In the genomic region with DNA sequence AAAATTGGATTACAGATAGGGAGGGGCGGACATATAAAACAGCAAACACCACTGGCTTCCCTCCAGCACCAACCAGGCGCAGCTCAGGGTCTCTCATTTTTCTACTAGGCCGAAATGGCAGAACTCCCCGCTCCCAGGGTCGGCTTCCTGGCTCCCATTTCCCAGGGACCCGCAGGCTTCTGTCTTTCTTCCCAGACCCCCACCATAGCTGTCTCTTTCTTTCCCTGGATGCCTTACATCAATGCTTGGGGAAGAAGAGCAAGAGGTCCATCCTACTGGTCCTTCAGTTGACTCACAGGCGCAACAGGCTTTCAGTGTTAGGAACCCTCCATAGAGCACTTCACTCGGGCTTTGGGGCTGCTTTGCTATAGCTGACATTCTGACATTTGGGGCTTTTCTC, we compare ENCODE assay signal across 29 mouse cellular contexts. TPM values are rescaled to one million over a fixed set of nuclear protein-coding genes. Genes with fewer than 3 reads are reported as not detected.
DNase-seq lines count a peak whose midpoint lies in the region; ATAC-seq and TF ChIP-seq lines count a peak whose summit lies in the region.
"Had no signal": no experiment of that assay in that cellular context is flagged by ENCODE, and none has a peak within 500 bp of the region (broad histone marks: within the 10 kb centered on the region; RNA-seq: fewer than 3 reads in every experiment).

No protein-coding gene starts in this region.

- H3K4me3 ChIP-seq in liver, embryonic 11.5 days (ENCODE audit: low read depth, low read length): no peak overlapping the region
- H3K4me3 ChIP-seq in liver, embryonic 12.5 days: no peak overlapping the region
- 0 out of 2 replicates have a peak overlapping the region, but pooled peaks have one; percentile 44 for H3K4me3 ChIP-seq in embryonic facial prominence, embryonic 15.5 days (replicated peaks)
- H3K4me3 ChIP-seq in limb, embryonic 14.5 days (replicated peaks; ENCODE audit: low read length): peak overlapping the region; percentile 48
- H3K4me3 ChIP-seq: erythroblast, embryonic 14.5 days; forebrain, embryonic 12.5 days; heart, embryonic 12.5 days; hindbrain, embryonic 13.5 days; kidney, embryonic 15.5 days; myocyte had no signal

- H3K27ac ChIP-seq in liver, embryonic 11.5 days (ENCODE audit: low read depth, low read length): no peak overlapping the region
- no peak overlapping the region for H3K27ac ChIP-seq in liver, embryonic 12.5 days
- H3K27ac ChIP-seq in embryonic facial prominence, embryonic 15.5 days (replicated peaks): no peak overlapping the region
- peak overlapping the region; percentile 68 for H3K27ac ChIP-seq in limb, embryonic 14.5 days (replicated peaks; ENCODE audit: low read depth, low read length)
- H3K27ac ChIP-seq: forebrain, embryonic 12.5 days; hindbrain, embryonic 13.5 days; kidney, embryonic 15.5 days had no signal

- no peak for TF ChIP-seq POLR2A in limb, embryonic 14.5 days (IDR thresholded peaks at IDR 0.05; ENCODE audit: borderline replicate concordance, extremely low read depth, insufficient read depth, insufficient read length)

- no peak for ATAC-seq in liver, embryonic 11.5 days (replicated peaks; ENCODE audit: low FRiP score)
- ATAC-seq in liver, embryonic 12.5 days: no peak
- no peak for ATAC-seq in embryonic facial prominence, embryonic 15.5 days (ENCODE audit: insufficient number of reproducible peaks, low FRiP score, low TSS enrichment, low read depth)
- ATAC-seq in limb, embryonic 14.5 days (ENCODE audit: low FRiP score, low read depth): no peak
- ATAC-seq: CD4-positive, CD25-positive, alpha-beta regulatory T cell, adult 4 months; midbrain, embryonic 16.5 days had no signal

- DNase-seq in liver, embryonic 11.5 days (ENCODE audit: low spot score): peak; percentile 31
- DNase-seq in embryo, embryonic 11 days: peak; percentile 35
- DNase-seq in limb, embryonic 14.5 days (ENCODE audit: low spot score): no peak
- no peak for DNase-seq in frontal cortex, postnatal 10 days (ENCODE audit: low spot score in 2 of 2)
- DNase-seq in layer of hippocampus, postnatal 10 days (ENCODE audit: low spot score in 2 of 2): no peak
- DNase-seq in spleen, postnatal 4 days (ENCODE audit: low spot score in 2 of 2): no peak
- DNase-seq: adrenal gland, postnatal 25 days; cerebellum, adult 9-10 months; gastrocnemius, postnatal 10 days; heart, postnatal 10 days; kidney, adult 11 months; kidney, postnatal 36 days; left cerebral cortex, postnatal 4 days; lung, postnatal 4 days; thymus, postnatal 25 days had no signal

- H3K27me3 ChIP-seq in liver, embryonic 11.5 days (replicated peaks; ENCODE audit: control insufficient read depth, insufficient read depth, low read length): peaks cover 94% of the 10 kb centered on the region
- H3K27me3 ChIP-seq in liver, embryonic 12.5 days (replicated peaks): peaks cover 100% of the 10 kb centered on the region
- H3K27me3 ChIP-seq in embryonic facial prominence, embryonic 15.5 days: peaks cover 89% of the 10 kb centered on the region
- H3K27me3 ChIP-seq in limb, embryonic 14.5 days (ENCODE audit: control insufficient read depth, insufficient read depth, low read length): peaks cover 59% of the 10 kb centered on the region

- H3K4me1 ChIP-seq in liver, embryonic 11.5 days (replicated peaks; ENCODE audit: control insufficient read depth, insufficient read depth, low read length): no peaks in the 10 kb centered on the region
- H3K4me1 ChIP-seq in liver, embryonic 12.5 days: no peaks in the 10 kb centered on the region
- peaks cover 13% of the 10 kb centered on the region for H3K4me1 ChIP-seq in embryonic facial prominence, embryonic 15.5 days
- peaks cover 30% of the 10 kb centered on the region for H3K4me1 ChIP-seq in limb, embryonic 14.5 days (ENCODE audit: control insufficient read depth, insufficient read depth, low read length)

- no peak overlapping the region for H3K9ac ChIP-seq in liver, embryonic 11.5 days (ENCODE audit: low read depth, low read length)
- no peak overlapping the region for H3K9ac ChIP-seq in liver, embryonic 12.5 days
- no peak overlapping the region for H3K9ac ChIP-seq in embryonic facial prominence, embryonic 15.5 days
- peak overlapping the region; percentile 75 for H3K9ac ChIP-seq in limb, embryonic 14.5 days (ENCODE audit: low read depth, low read length, severe bottlenecking)
- H3K9ac ChIP-seq: forebrain, embryonic 12.5 days; heart, embryonic 12.5 days; hindbrain, embryonic 13.5 days; kidney, embryonic 15.5 days had no signal

- no peaks in the 10 kb centered on the region for H3K9me3 ChIP-seq in liver, embryonic 11.5 days (ENCODE audit: control insufficient read depth, low read length)
- no peaks in the 10 kb centered on the region for H3K9me3 ChIP-seq in liver, embryonic 12.5 days (replicated peaks)
- no peaks in the 10 kb centered on the region for H3K9me3 ChIP-seq in embryonic facial prominence, embryonic 15.5 days (replicated peaks)
- H3K9me3 ChIP-seq in limb, embryonic 14.5 days (ENCODE audit: control insufficient read depth, low read length): no peaks in the 10 kb centered on the region
- H3K9me3 ChIP-seq: forebrain, embryonic 12.5 days; heart, embryonic 12.5 days; hindbrain, embryonic 13.5 days; kidney, embryonic 15.5 days had no signal

- H3K4me2 ChIP-seq in liver, embryonic 11.5 days: no peak overlapping the region
- H3K4me2 ChIP-seq in liver, embryonic 12.5 days: no peak overlapping the region
- peak overlapping the region; percentile 12; the same call in 1 of the 2 replicates for H3K4me2 ChIP-seq in embryonic facial prominence, embryonic 15.5 days (replicated peaks)
- H3K4me2 ChIP-seq in limb, embryonic 14.5 days (replicated peaks; ENCODE audit: low read depth, low read length, severe bottlenecking): peak overlapping the region; percentile 69
- H3K4me2 ChIP-seq: forebrain, embryonic 12.5 days; heart, embryonic 12.5 days; hindbrain, embryonic 13.5 days; kidney, embryonic 15.5 days had no signal

- H3K36me3 ChIP-seq in liver, embryonic 11.5 days (ENCODE audit: control insufficient read depth, insufficient read depth, low read length): no peaks in the 10 kb centered on the region
- H3K36me3 ChIP-seq in liver, embryonic 12.5 days: no peaks in the 10 kb centered on the region
- no peaks in the 10 kb centered on the region for H3K36me3 ChIP-seq in embryonic facial prominence, embryonic 15.5 days
- H3K36me3 ChIP-seq in limb, embryonic 14.5 days (ENCODE audit: control insufficient read depth, insufficient read depth, low read length): no peaks in the 10 kb centered on the region
- H3K36me3 ChIP-seq: forebrain, embryonic 12.5 days; heart, embryonic 12.5 days; hindbrain, embryonic 13.5 days; kidney, embryonic 15.5 days had no signal

- WGBS in liver, embryonic 11.5 days: 12% methylated on average over 8 of the region's 8 CpGs
- WGBS in liver, embryonic 12.5 days (ENCODE audit: insufficient replicate concordance): 7% methylated on average over 8 of the region's 8 CpGs
- WGBS in embryonic facial prominence, embryonic 15.5 days: 27% methylated on average over 8 of the region's 8 CpGs
- WGBS in limb, embryonic 14.5 days: 31% methylated on average over 8 of the region's 8 CpGs

RNA-seq across cellular contexts. Expression of a gene that starts 2.3 kb away (rescaled TPM):
- polyA plus RNA-seq in liver, embryonic 11.5 days (2014; fragmentation: Nextera tagmentation; extraction: Ambion mirVana): 0.29 and 0.45 TPM in 2 replicates
- polyA plus RNA-seq in liver, embryonic 12.5 days (2016; fragmentation: Nextera tagmentation; extraction: Ambion mirVana): 0.14 TPM in 1 of 2 replicates, not detected in the other
- polyA plus RNA-seq in embryonic facial prominence, embryonic 15.5 days (2015; fragmentation: Nextera tagmentation; extraction: Ambion mirVana): 25.2 and 25.9 TPM in 2 replicates
- 66.6 and 76.3 TPM in 2 replicates for polyA plus RNA-seq in limb, embryonic 14.5 days (2012; rRNA removed)
- polyA plus RNA-seq in limb, embryonic 14.5 days (2014; fragmentation: Nextera tagmentation; extraction: Ambion mirVana): 25.5 and 26.6 TPM in 2 replicates
- total RNA-seq in layer of hippocampus, postnatal 10 days (2021): under 1 TPM; 0.80 to 0.91 TPM
- total RNA-seq: common myeloid progenitor, adult 5-6 weeks; megakaryocyte-erythroid progenitor cell, adult 5-6 weeks; neutrophil, adult 5-6 weeks had no signal
- polyA plus RNA-seq: CD4-positive, CD25-positive, alpha-beta regulatory T cell, adult 4 months; erythroblast, embryonic 14.5 days; spleen, adult 2 months had no signal

Comparison
In these comparisons a context has a peak if more than half of its experiments do, and no peak if none do; other contexts are left out.
1. DNase-seq: peak in liver, embryonic 11.5 days (single experiment) and embryo, embryonic 11 days (single experiment); none in limb, embryonic 14.5 days (single experiment), frontal cortex, postnatal 10 days (0 of 2), layer of hippocampus, postnatal 10 days (0 of 2) and spleen, postnatal 4 days (0 of 2).
2. H3K4me2 ChIP-seq: peak in embryonic facial prominence, embryonic 15.5 days (single experiment) and limb, embryonic 14.5 days (single experiment); none in liver, embryonic 11.5 days (single experiment) and liver, embryonic 12.5 days (single experiment).
3. H3K4me3 ChIP-seq: peak in embryonic facial prominence, embryonic 15.5 days (single experiment) and limb, embryonic 14.5 days (single experiment); none in liver, embryonic 11.5 days (single experiment) and liver, embryonic 12.5 days (single experiment).
4. RNA of a gene that starts 2.3 kb away (polyA plus RNA-seq): 25.5 to 76.3 TPM in limb, embryonic 14.5 days and 25.2 to 25.9 TPM in embryonic facial prominence, embryonic 15.5 days; 0.29 to 0.45 TPM in liver, embryonic 11.5 days and 0.14 TPM in liver, embryonic 12.5 days; every median in the first group is over 10 times any median in the second.